Mouse (Mus musculus) embryo, embryonic 10.5 days (tissue): Measurements from ENCODE around the gene Atf6b.

Experiments
- DNase-seq: peaks from one replicate; pipeline ENCODE4 v3.0.0-alpha.2; 2015; ENCODE audit warnings: low spot score

Atf6b gene

DNA sequence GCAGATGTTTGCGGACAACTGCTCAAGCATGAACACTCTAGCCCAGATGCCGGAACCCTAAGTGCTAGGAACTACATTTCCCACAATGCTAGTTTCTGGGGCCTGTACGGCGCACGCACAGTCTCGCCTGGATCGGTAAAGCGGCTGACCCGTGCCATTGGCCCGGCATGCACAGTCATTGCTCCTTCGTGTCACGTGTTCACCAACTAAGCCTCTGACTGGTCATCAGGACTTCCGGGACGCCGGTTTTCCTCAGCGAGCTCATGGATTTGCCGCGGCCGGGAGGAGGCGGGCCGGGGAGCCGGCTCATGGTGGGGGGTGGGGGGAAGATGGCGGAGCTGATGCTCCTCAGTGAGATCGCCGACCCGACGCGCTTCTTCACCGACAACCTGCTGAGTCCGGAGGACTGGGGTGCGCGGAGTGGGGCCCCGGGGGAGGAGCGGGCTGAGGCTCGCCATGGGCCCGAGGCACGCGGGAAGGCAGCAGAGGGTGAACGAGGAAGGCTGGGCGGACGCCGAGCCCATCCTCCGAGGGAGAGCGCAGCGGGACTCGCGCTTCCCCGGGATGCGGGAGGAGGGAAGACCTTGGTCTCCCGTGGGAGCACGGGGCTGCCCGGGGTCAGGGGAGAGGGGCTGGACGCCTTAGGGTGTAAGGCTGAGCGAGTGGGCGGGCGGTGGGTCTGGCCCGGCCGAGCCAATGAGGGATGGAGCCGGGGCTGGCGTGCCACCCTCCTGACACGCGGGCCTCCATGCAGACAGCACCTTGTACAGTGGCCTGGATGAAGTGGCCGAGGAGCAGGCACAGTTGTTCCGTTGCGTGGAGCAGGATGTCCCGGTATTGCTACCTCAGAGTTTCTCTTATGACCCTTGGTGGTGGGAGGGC lies at the start of gene Atf6b:
Gene Atf6b (plus strand): TSS at position 241 of the 882 bp plus-strand sequence.
- DNase-seq = peak; percentile 98

DNA sequence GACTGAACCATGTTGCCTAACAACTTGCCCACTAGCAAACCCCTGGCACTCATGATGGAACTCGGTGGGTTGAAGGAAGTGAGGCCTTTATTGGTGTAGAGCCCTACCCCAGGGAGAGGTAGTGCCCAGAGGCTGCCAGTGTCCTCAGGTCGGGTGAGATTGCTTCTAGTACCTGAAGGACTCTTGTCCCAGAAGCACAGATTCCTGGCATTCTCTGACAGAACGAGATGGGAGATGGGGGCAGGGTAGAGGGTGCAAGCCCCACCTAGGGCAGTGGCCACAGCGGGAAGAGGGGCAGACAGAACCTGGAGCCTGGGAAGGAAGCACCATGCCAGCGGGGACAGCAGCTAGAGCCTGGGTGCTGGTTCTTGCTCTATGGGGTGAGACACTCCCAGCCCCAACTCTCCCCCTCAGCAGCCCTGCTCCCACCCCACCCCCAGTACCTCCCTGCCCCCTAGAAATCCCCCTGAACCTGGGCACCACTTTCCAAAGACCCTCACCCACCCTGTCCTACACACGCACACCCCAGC lies 49.3 kb upstream of the Atf6b start, which contains the start of gene Ager:
Gene Ager (plus strand): TSS at position 297 of the 530 bp plus-strand sequence.
- no peak for DNase-seq

DNA sequence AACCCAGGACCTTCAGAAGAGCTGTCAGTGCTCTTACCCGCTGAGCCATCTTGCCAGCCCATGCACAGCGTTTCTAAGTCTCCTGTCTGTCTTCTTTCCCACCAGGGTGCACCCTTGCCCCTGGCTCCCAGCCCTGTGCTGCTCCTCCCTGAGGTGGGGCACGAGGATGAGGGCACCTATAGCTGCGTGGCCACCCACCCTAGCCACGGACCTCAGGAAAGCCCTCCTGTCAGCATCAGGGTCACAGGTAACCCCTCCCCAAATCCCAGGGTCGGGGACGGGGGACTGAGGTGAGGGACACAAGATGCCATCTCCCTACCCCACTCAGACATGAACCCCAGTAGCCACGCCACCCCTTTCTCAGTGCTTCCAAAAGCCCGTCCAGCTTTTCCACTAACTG lies 47.1 kb upstream of the Atf6b start:
- DNase-seq = no peak

DNA sequence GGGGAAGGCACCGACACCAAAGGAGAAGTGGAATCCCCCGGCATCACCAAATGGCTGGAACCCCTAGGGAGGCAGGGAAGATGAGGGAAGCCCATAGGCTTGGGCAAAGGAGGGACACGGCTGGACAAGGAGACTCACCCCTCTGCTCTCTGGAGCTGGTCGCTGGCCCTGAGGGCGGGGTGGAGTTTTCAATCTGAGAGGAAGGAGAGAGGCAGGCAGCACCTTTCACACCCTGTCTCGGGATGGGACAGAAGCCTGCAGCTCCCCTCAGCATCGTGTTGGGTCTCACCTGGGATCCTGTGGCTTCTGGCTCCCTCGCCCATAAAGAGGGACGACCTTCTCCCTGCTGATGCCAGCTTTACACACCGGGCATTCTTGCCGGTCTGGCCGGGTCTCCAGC lies 45.1 kb upstream of the Atf6b start:
- no peak for DNase-seq

DNA sequence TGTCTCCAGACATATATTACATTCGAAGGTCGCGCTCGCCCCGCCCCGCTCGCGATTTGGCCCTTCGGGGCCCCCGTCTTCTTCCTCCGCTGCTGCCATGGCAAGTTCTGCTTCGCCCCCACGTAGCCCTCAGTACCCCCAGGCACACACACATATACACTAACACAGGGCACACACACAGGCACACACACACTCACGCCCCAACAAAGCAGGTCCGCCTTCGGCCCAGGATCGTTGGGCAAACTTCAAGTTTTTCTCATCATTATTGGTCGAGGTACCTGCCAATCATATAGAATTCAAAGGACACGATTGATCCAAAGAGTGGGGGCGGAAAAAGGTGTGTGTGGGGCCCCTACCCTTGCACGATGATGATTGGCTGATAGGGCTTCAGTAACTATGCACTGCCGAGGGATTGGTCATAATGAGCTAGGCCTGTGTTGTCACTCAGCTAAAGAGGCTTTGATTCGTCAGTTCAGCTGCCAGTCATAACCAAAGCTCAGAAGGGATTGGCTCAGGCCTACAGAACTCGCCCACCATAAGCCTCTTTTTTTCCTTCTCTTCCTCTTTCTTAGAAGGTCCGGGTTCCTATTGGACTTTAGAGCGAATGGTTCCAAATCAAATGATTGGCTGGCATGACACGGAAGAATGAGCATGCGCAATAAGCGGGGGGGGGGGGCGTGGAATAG lies 43.4 kb upstream of the Atf6b start, which contains the start of gene Rnf5:
Gene Rnf5 (minus strand): TSS at position 316 of the 686 bp plus-strand sequence.
- peak; percentile 100 for DNase-seq

DNA sequence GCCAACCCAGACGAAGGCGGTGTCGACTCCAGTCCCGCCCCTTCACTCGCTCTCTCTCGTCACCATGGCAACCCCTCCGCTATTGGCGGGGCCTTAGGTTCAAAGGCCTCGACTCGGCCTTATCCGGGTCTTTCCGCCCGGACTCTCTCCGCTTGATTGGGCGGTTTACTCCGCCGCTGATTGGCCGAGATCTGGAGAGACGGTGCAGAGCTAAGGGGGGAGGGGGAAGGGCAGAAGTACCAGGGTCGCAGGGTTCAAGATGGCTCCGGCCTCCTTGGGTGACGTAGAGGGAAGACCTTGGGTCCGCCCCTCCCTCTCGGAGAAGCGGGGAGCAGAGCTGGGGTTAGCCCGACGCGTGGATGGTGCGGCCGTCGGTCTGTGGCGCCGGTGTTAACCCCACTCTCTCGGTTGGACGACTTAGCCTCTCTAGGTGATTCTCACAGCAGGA lies 42.9 kb upstream of the Atf6b start, which contains the start of gene Agpat1:
Gene Agpat1 (plus strand): TSS at position 202 of the 448 bp plus-strand sequence.
- DNase-seq = peak; percentile 100

DNA sequence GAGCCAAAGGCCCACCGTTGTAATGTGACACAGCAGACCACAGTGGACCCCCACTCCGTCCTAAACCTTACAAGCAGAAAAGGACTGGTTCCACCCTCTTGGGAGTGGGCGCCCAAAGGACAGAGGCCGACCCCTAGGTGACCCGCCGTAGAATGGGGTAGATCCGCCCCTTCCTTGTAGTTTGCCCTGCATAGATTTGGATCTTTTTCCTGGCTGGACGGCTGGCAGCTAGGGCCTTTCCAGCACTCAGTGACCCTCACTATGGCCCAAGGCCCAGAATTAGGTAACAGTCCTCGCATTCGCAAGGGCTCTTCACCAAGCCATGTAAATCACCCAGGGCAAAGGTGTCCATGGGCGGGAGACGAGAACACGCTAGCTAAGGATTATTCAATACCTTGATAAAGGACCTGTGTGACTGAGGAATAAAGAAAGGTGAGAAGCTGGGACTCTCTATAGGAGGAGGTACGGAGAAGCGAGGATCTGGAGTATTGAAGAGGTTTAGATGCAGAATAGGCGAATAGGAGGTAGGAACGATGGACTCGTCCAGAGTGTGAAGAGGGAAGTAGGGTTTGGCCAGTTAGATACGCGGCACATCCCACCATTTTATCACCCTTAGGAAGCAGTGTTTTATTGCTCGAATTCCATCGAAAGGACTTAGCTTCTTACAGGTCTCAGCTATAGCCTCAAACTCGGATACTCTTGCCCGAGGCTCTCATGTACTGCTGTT lies 42.3 kb upstream of the Atf6b start:
- DNase-seq = no peak

DNA sequence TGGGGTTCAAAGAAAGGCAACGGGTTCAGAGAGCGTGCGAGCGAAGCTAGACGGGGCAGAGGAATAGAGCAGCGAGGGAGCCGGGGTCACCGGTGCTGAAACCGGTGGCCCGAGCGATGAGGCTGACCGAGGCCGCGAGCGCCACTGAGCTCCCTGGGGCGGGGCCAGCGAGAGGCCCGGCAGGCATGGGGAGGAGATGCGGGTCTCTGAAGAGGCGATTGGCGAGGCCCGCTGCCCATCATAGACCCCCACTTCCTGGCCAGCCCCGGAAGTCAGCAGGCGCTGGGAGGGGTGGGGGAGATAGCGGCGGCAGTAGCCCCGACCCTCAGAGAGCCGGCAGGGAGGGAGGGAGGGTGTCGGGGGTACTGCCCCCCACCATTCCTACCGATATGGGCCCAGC lies 41.3 kb upstream of the Atf6b start:
- peak; percentile 96 for DNase-seq

DNA sequence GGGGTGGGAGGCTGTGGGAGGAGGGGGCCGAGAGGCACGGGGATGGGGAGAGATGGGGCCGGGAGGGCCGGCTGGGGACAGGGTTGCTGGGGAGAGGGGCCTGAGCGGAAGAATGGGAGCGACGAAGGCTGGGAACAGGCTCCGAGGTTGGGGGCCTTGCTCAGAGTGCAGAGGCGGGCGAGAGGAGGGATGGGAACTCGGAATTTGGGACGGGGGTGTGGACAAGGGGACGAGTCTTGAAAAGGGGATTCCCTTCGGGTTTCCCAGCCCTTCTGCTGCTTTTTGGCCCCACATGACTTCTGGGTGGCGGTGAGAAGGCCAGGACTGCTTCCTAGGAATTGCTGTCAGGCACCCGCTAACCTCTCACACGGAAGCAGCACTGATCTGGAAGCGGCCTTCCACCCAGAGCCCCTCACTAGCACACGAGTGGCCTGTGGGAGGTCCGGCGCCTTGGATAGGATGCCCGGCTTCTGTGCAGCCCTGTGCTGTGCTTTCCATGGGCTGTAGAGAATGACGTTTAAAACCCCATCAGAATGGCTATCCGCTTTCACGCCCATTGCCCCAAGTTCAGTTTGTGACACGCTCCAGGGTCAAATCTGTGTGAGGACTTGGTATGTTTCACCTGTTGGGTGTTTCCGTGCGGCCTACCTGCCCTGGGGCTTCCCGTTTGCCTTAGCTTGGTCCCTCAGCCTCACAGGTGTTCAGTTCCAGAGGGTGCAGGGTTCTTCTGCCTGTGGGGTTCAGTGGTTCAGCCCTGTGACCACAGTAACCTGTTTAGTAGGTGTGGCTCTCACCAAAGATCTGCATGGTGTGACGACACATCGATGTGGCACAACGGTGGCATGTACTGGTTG lies 40.5 kb upstream of the Atf6b start:
- DNase-seq = peak; percentile 38

DNA sequence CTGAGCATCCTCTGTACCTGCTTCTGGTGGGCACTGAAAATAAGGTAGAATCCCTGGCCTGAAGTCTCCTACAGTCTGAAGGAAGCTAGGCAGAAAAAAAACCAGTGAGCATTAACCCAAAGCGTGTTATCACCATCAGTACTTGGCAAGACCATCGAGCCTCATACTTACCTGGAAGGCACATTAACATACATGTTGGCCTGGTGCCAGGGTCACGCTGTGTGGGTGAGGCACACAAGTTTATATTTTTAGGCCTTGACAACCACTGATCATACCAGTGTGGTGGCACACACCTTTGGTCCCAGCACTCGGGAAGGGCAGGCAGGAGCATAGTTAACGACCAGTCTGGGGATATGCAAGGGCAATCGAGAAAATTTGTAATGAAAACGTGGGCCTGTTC lies 38.9 kb upstream of the Atf6b start:
- DNase-seq = no peak

DNA sequence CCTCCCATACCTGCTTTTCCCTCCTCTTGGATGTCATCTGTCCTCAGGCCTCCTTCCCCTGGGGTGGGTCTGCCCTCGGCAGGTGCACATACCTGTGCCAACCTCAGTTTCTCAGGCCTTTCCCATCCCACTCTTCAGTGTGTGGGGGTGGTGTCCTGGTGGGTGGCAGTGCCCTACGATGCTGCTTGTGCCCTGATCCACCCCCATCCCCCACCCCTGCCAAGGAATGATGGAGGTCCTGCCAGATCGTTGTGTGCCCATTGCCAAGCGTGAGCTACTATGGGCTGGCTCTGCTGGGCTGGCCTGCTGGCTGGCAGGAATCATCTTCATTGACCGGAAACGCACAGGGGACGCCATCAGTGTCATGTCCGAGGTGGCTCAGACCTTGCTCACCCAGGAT lies 35.9 kb upstream of the Atf6b start:
- DNase-seq = no peak

DNA sequence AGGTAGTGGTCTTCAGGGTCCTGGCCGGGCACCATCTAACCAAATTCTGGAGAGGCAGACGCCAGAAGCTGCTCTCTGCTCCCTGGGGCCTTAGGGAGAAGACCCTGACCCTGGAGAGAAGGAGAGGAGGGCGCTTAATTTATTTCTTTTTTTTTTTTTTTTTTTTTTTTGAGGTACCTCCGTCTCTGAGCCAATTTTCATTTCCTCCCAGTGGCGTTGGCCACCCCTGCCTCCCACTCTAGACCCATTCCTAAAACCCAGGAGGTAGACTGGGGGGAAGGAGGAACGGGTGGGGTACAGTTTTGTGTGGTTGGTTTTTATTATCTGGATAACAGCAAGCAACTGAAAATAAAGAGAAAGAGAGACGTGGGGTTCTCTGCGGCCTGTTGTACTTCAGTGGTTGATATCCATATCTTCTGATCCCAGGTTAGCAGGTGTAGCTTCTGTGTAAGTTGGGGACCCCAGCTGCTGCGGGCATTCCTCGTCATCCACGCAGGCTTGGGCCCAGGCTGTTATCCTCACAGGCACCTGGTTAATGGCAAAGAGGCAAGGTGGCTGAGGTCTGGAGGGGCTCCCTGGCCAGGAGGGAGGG lies 33.8 kb upstream of the Atf6b start:
- no peak for DNase-seq

DNA sequence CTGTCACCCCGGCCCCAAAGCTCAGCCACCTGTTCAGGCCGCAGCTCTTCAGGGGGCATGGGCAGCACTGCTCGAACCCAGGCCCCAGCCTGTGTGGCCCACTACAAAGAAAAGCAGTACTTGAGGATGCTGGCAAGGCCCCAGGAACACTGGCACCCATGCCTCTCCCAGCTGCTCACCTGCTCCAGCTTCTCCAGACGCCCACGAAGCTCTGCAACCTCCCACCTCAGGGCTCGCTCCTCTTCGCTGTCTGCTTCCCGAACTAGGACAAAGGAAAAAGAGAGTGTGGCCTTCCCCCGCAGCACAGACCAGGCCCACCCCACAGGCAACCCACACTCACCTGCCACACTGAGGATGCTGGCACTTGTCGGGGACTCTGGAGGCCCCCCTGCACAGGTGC lies 33.1 kb upstream of the Atf6b start:
- DNase-seq = no peak

DNA sequence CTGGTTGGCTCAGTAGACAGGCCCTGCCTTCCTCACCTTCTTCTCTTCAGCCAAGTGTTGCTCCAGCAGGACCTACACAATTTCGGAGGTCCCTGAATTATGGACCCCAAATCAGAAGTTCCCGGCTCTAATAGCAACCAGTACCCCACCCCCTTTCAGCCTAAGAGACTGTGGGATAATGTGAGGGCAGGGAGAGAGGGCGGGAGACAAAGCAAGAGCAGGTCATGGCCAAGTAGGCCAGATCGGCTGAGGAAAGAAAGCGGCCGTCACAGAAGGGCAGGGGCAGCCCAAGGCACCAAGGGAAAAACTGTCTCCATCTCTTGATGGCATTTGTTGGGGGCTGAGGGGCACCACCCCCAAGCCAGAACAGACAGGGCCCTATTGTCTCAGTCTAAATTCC lies 31.1 kb upstream of the Atf6b start, which contains the start of gene Egfl8:
Gene Egfl8 (minus strand): TSS at position 101 of the 400 bp plus-strand sequence.
- no peak for DNase-seq

DNA sequence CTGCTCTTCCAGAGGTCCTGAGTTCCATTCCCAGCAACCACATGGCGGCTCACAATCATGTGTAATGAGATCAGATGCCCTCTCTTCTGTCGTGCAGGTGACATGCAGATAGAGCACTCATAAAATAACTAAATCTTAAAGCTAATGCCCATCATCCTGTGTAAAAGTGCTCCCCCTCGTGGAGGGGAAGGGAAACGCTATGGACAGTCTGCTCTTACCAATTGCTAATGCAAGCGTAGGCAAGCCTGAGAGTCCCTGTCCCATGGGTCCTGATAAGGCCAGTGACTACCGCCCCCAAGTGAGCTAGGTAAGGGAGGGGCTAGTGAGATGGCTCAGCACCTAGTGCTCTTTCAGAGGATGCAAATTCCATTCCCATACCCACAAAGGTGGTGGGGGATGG lies 27.9 kb upstream of the Atf6b start:
- peak; percentile 82 for DNase-seq

DNA sequence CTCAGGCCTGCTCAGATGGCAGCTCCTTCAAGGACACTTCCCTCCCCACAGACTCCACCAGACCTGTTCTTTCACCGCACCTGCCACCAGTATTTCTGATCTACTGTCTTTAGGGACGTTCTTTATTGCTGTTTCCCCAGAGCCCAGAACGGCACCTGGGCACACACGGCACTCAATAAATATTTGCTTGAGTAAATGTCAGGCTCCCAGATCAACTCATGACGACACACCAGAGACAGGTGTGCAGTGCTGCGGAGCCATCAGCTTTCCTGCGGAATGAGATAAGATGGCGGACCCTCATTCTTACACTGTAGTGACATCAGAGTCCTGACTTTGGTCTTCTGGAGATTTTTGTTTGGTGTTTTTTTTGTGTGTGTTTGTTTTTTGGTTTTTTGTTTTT lies 25.9 kb upstream of the Atf6b start:
- no peak for DNase-seq

DNA sequence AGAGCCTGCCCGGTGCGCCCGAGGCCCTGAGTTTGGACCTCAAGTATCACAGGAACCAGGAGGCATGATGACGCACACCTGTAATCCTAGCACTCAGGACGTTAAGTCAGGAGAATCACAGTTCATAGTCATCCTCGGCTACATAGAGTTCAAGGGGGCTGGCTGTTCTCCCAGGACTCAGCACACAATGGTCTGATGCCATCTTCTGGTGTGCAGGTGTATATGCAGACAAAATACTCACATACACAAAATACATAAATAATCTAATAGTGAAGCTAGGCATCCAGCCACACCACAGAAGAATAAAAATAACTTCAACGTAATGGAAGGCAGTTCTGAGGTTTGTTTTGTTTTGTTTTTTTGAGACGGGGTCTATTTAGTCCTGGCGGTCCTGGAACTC lies 23.8 kb upstream of the Atf6b start:
- no peak for DNase-seq

DNA sequence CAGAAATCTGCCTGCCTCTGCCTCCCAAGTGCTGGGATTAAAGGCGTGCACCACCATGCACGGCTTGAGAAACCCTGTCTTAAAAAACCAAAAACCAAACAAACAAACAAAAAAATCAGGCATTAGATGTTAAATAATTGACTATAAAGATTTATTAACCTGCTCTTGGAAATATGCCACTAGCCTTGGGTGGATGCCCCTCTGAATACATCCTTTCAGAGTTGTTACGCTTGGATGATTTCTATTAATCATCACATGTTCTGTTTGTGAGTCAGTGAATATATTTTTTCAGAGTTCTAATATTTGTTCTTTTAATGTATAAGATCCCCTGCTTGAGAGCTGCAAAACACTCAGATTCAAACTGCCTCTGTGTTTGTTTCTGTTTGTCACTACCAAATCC lies 22.0 kb upstream of the Atf6b start:
- no peak for DNase-seq

DNA sequence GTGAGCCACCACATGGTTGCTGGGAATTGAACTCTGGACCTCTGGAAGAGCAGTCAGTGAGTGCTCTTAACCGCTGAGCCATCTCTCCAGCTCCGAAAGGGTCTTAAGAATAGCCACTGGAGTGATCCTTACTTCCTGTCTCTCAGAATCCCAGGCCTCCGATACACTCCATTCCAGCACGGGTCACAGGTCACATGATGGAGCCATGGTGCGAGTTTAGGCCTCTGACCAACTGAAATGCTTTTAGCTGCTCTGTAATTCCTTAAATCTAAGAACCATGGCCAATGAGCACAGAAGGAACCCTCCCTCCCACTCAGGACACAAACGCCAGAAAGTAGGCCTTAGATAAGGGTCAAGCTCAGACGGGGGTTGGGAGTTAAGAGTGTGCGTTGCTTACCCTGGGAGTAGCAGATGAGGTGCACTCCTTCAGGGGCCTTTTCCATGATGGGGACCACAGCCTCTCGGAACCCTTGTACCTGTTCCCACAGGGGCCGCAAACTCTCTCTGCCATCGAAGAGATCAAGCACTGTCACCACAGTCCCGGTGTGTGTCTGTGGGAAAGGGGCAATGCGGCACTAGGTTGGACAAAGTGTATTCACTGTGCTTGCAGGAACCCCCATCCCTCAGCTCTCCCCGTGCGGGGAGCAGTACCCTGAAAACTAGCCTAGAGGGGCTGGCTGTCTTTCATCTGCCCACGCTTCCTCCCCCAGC lies 20.7 kb upstream of the Atf6b start:
- no peak for DNase-seq

DNA sequence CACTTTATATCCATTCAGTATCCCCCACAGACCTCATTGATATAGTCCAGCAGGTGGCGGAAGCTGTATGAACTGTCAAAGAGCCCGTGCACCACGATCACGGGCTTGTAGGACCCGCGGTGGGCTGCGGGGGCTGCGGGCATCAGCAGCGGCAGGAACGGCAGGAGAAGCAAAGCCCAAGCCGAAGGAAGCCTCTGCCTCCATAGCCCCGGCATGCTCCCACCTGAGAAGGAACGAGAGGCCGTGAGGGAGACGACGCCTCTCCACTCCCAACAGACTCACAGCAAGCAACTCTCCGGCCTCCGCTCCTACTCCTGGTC lies 20.2 kb upstream of the Atf6b start:
- peak; percentile 79 for DNase-seq
